ENCODE assay signal across 8 mouse cellular contexts in the genomic region with DNA sequence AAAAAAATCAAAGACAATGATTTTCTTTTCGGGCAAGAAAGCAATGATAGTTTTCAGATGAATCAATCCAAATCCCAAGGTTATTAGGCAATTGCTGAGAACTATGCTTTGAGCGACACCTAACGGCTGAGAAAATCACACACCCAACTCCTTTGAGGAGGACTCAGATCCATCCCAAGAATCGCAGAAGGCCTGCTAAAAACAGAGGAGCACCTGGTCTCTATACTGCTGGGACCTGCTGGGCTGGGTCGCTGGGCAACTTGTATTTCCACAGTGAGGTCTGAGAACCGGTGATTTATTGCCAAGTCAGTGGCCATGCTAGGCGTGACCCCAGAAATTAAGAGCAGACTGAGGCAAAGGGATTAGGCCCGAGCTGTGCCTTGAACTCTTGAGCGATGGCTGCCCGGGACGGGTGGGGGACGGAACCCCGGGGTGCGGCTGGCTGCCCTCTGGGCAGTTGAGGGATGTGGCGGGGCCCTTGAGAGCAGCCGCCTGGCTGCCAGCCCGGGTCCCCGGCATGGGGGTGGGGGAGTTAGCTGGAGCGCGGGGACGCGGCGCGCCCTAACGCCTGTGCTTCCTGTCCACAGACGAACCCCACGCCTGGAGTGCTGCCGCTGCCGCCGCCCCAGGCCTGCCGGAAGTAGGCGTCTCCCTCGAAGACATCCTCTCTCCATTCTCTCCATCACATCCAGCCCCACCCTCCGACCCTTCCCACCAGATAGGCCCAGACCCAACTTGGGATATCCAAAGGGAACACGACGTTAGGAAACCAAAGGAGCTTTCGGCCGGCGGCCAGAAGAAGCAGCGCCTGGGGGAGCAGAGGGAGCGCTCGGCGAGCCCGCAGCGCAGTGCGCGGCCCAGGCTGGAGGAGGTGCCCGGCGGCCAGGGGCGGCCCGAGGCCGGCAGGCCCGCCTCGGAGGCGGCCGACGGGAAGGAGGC.
DNase-seq lines count a peak whose midpoint lies in the region; ATAC-seq and TF ChIP-seq lines count a peak whose summit lies in the region.

No protein-coding gene starts in this region.

- WGBS in embryonic facial prominence, embryonic 10.5 days = under 1% methylated on average over 57 of the region's 57 CpGs
- WGBS in limb, embryonic 11.5 days = under 1% methylated on average over 57 of the region's 57 CpGs
- under 1% methylated on average over 57 of the region's 57 CpGs for WGBS in midbrain, embryonic 13.5 days
- under 1% methylated on average over 55 of the region's 57 CpGs for WGBS in small intestine, adult 2 months

- H3K9me3 ChIP-seq in erythroblast, embryonic 14.5 days (ENCODE audit: control insufficient read depth, low read length) = no peaks in the 10 kb centered on the region
- H3K9me3 ChIP-seq in embryonic facial prominence, embryonic 10.5 days = no peaks in the 10 kb centered on the region
- H3K9me3 ChIP-seq in limb, embryonic 11.5 days (ENCODE audit: control insufficient read depth, low read length) = no peaks in the 10 kb centered on the region
- H3K9me3 ChIP-seq in midbrain, embryonic 13.5 days = no peaks in the 10 kb centered on the region

- peak overlapping the region; percentile 95 for H3K27ac ChIP-seq in embryonic facial prominence, embryonic 10.5 days (replicated peaks)
- H3K27ac ChIP-seq in limb, embryonic 11.5 days (replicated peaks; ENCODE audit: low read depth, low read length) = peak overlapping the region; percentile 94
- H3K27ac ChIP-seq in midbrain, embryonic 13.5 days = peak overlapping the region; percentile 98
- H3K27ac ChIP-seq in small intestine, adult 2 months (ENCODE audit: insufficient read depth, low read depth, low read length) = peak overlapping the region; percentile 54

- no peaks in the 10 kb centered on the region for H3K36me3 ChIP-seq in erythroblast, embryonic 14.5 days (ENCODE audit: control insufficient read depth)
- H3K36me3 ChIP-seq in embryonic facial prominence, embryonic 10.5 days (replicated peaks) = no peaks in the 10 kb centered on the region
- no peaks in the 10 kb centered on the region for H3K36me3 ChIP-seq in limb, embryonic 11.5 days (ENCODE audit: control insufficient read depth, insufficient read depth, low read length)
- peaks cover 2% of the 10 kb centered on the region; the same call in 1 of the 2 replicates for H3K36me3 ChIP-seq in midbrain, embryonic 13.5 days
- no peaks in the 10 kb centered on the region for H3K36me3 ChIP-seq in small intestine, adult 2 months (ENCODE audit: control insufficient read depth, insufficient read depth, low read length)

- no peak for TF ChIP-seq POLR2A in small intestine, adult 2 months (IDR thresholded peaks at IDR 0.05; ENCODE audit: low read depth, low read length)

- no peak for ATAC-seq in erythroblast, adult 5-6 weeks (replicated peaks; ENCODE audit: low FRiP score, poor library complexity, severe bottlenecking)
- ATAC-seq in limb, embryonic 11.5 days (ENCODE audit: insufficient number of reproducible peaks, low FRiP score, low TSS enrichment, low read depth) = peak; percentile 88
- ATAC-seq in midbrain, embryonic 13.5 days = peak; percentile 98

- H3K27me3 ChIP-seq in erythroblast, embryonic 14.5 days (ENCODE audit: control insufficient read depth) = peaks cover 38% of the 10 kb centered on the region
- no peaks in the 10 kb centered on the region for H3K27me3 ChIP-seq in embryonic facial prominence, embryonic 10.5 days (replicated peaks; ENCODE audit: low read depth, poor library complexity, severe bottlenecking)
- no peaks in the 10 kb centered on the region for H3K27me3 ChIP-seq in limb, embryonic 11.5 days (ENCODE audit: control insufficient read depth, insufficient read depth, low read length)
- no peaks in the 10 kb centered on the region for H3K27me3 ChIP-seq in midbrain, embryonic 13.5 days
- H3K27me3 ChIP-seq in small intestine, adult 2 months (ENCODE audit: control insufficient read depth, insufficient read depth, low read length) = no peaks in the 10 kb centered on the region

- peak overlapping the region; percentile 79 for H3K4me2 ChIP-seq in limb, embryonic 11.5 days (ENCODE audit: low read depth, severe bottlenecking)
- peak overlapping the region; percentile 73 for H3K4me2 ChIP-seq in midbrain, embryonic 13.5 days (replicated peaks)

- H3K4me1 ChIP-seq in erythroblast, embryonic 14.5 days (ENCODE audit: control insufficient read depth) = peaks cover 4% of the 10 kb centered on the region
- peaks cover 8% of the 10 kb centered on the region for H3K4me1 ChIP-seq in embryonic facial prominence, embryonic 10.5 days
- no peaks in the 10 kb centered on the region for H3K4me1 ChIP-seq in limb, embryonic 11.5 days (ENCODE audit: control insufficient read depth, insufficient read depth, low read length)
- H3K4me1 ChIP-seq in midbrain, embryonic 13.5 days (replicated peaks) = peaks cover 20% of the 10 kb centered on the region
- no peaks in the 10 kb centered on the region for H3K4me1 ChIP-seq in small intestine, adult 2 months (ENCODE audit: control insufficient read depth, insufficient read depth, insufficient read length, low read length)

- peak; percentile 89 for DNase-seq in embryonic facial prominence, embryonic 10.5 days (ENCODE audit: low spot score)
- peak; percentile 92 to 94 for DNase-seq in heart, adult 18-20 months
- peak; percentile 84 for DNase-seq in kidney, adult 18-20 months
- DNase-seq in limb, embryonic 11.5 days (ENCODE audit: low spot score) = peak; percentile 85

- TF ChIP-seq CTCF in small intestine, adult 2 months (IDR thresholded peaks at IDR 0.05; ENCODE audit: extremely low read depth, insufficient read length, insufficient replicate concordance, low read depth, low read length) = peak; percentile 43; the same call in 1 of the 2 replicates

- H3K4me3 ChIP-seq in erythroblast, embryonic 14.5 days (replicated peaks) = peak overlapping the region; percentile 48
- peak overlapping the region; percentile 79 for H3K4me3 ChIP-seq in embryonic facial prominence, embryonic 10.5 days
- peak overlapping the region; percentile 65 for H3K4me3 ChIP-seq in limb, embryonic 11.5 days (ENCODE audit: low read depth, low read length)
- peak overlapping the region; percentile 69 for H3K4me3 ChIP-seq in midbrain, embryonic 13.5 days (replicated peaks)
- peak overlapping the region; percentile 66 for H3K4me3 ChIP-seq in small intestine, adult 2 months (ENCODE audit: low read depth, low read length)

- H3K9ac ChIP-seq in limb, embryonic 11.5 days (ENCODE audit: low read length) = peak overlapping the region; percentile 87
- H3K9ac ChIP-seq in midbrain, embryonic 13.5 days (replicated peaks) = peak overlapping the region; percentile 90
